Mouse (Mus musculus): ENCODE data around the gene Gm20834.
"Not testable (repeated sequence)": the region's sequence is repeated elsewhere in the genome, so short reads cannot be mapped to it uniquely, and the experiment has no call there.

The Gm20834 gene

DNA sequence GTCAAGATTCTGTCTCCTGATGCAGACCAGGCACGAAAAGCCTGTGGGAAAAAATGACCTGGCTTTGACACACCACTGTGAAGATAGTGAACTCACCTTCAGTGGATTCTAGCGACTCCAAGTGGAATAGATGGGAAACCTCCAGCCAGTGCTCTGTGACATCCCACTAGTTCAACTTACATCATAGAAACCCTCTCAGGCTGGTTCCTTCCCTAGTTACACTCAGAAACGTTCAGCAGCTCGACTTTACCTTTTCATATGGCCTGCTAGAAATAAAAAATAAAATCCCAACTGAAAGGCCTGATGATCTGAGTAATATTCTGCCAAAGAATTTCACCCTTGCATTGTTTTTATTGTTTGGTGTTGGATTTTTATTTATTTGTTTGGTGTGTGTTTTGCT lies at the start of gene Gm20834:
Gene Gm20834, minus strand, starts transcription at position 101 of the 400 bp plus-strand sequence.
- not testable (repeated sequence) for DNase-seq
